Mouse (Mus musculus) small intestine, adult 2 months (tissue): Measurements from ENCODE around the gene 4921507P07Rik. TPM values are rescaled to one million over a fixed set of nuclear protein-coding genes. Genes with fewer than 3 reads are reported as not detected.

Source experiments
- H3K27ac ChIP-seq: fragments of 200-500 bp; 2 replicates; pipeline ENCODE4 v1.5.1; 2012; ENCODE audit warnings: low read depth, low read length, control low read depth, inconsistent platforms; ENCODE audit not compliant: insufficient read depth
- H3K27me3 ChIP-seq: fragments of 200-500 bp; 2 replicates; pipeline ENCODE4 v1.6.1; 2012; ENCODE audit warnings: mild to moderate bottlenecking, moderate library complexity, low read length, inconsistent platforms; ENCODE audit not compliant: control insufficient read depth, insufficient read depth
- H3K36me3 ChIP-seq: fragments of 200-500 bp; 2 replicates; pipeline ENCODE4 v1.6.1; 2012; ENCODE audit warnings: mild to moderate bottlenecking, low read length, control low read depth, inconsistent platforms; ENCODE audit not compliant: control insufficient read depth, insufficient read depth
- H3K4me1 ChIP-seq: fragments of 200-500 bp; 2 replicates; pipeline ENCODE4 v1.6.1; 2012; ENCODE audit warnings: low read length, inconsistent platforms, mixed read lengths; ENCODE audit not compliant: control insufficient read depth, insufficient read depth, insufficient read length
- H3K4me3 ChIP-seq: fragments of 200-500 bp; 2 replicates; pipeline ENCODE4 v1.5.1; 2012; ENCODE audit warnings: low read depth, mild to moderate bottlenecking, control low read depth, inconsistent platforms, low read length, moderate library complexity
- CTCF ChIP-seq: fragments of 200-500 bp; IDR thresholded peaks from 2 replicates; pipeline ENCODE4 v1.5.1; 2012; ENCODE audit warnings: low read depth, mild to moderate bottlenecking, control low read depth, inconsistent platforms, low read length, moderate library complexity, mixed read lengths; ENCODE audit not compliant: insufficient replicate concordance, insufficient read length; ENCODE audit errors: extremely low read depth
- POLR2A ChIP-seq: fragments of 200-500 bp; IDR thresholded peaks from 2 replicates; pipeline ENCODE4 v1.6.1; 2012; ENCODE audit warnings: low read depth, mild to moderate bottlenecking, control low read depth, inconsistent platforms, low read length, moderate library complexity
- WGBS: fragments of 180-500 bp; shearing (Covaris S2); methylation state at CpG from one replicate; pipeline ENCODE4 v1.1.7; 2018; 5-methylcytosine and 5-hydroxymethylcytosine counted together
- polyA plus RNA-seq: library from polyadenylated mRNA; depleted of rRNA; stranded (reverse); fragments of >200 nt; gene quantifications from 2 replicates; pipeline ENCODE4 v1.2.3, GENCODE M21; 2012

4921507P07Rik gene
- polyA plus RNA-seq, 1 experiment = not detected

- Histone ChIP-seq H3K36me3 (no peaks in the 10 kb centered on the region), H3K4me3 (no peak overlapping the region), H3K4me1 (peaks cover 7% of the 10 kb centered on the region), H3K27me3 (no peaks in the 10 kb centered on the region), H3K27ac (no peak overlapping the region)
- TF ChIP-seq CTCF (no peak), POLR2A (no peak)
- 97% methylated on average over 1 of the region's 1 CpGs for WGBS
Measured at GRCm38 (mm10) chr6:50542535-50542934, 53.9 kb downstream of the 4921507P07Rik start.

- TF ChIP-seq POLR2A (no peak), CTCF (no peak)
- Histone ChIP-seq H3K4me1 (no peaks in the 10 kb centered on the region), H3K27ac (no peak overlapping the region), H3K4me3 (no peak overlapping the region), H3K36me3 (no peaks in the 10 kb centered on the region), H3K27me3 (no peaks in the 10 kb centered on the region)
- 44% methylated on average over 1 of the region's 1 CpGs for WGBS
Measured at GRCm38 (mm10) chr6:50539641-50540040, 56.8 kb downstream of the 4921507P07Rik start.

- Histone ChIP-seq H3K36me3 (no peaks in the 10 kb centered on the region), H3K27me3 (no peaks in the 10 kb centered on the region), H3K27ac (no peak overlapping the region), H3K4me1 (no peaks in the 10 kb centered on the region), H3K4me3 (no peak overlapping the region)
- TF ChIP-seq POLR2A (no peak), CTCF (peak; percentile 76; the same call in 1 of the 2 replicates)
- 10% methylated on average over 7 of the region's 7 CpGs for WGBS
Measured at GRCm38 (mm10) chr6:50536461-50536892, 60.0 kb downstream of the 4921507P07Rik start.

- WGBS = 94% methylated on average over 3 of the region's 3 CpGs
- TF ChIP-seq POLR2A = no peak
- no peak for TF ChIP-seq CTCF
- no peaks in the 10 kb centered on the region for H3K27me3 ChIP-seq
- H3K4me3 ChIP-seq = no peak overlapping the region
- no peak overlapping the region for H3K27ac ChIP-seq
- no peaks in the 10 kb centered on the region for H3K36me3 ChIP-seq
- no peaks in the 10 kb centered on the region for H3K4me1 ChIP-seq
Measured at GRCm38 (mm10) chr6:50535346-50535745, 61.1 kb downstream of the 4921507P07Rik start.

- H3K27me3 ChIP-seq = no peaks in the 10 kb centered on the region
- WGBS = 87% methylated on average over 8 of the region's 8 CpGs
- H3K4me3 ChIP-seq = no peak overlapping the region
- no peak overlapping the region for H3K27ac ChIP-seq
- H3K36me3 ChIP-seq = no peaks in the 10 kb centered on the region
- no peaks in the 10 kb centered on the region for H3K4me1 ChIP-seq
- TF ChIP-seq CTCF (no peak), POLR2A (no peak)
Measured at GRCm38 (mm10) chr6:50531920-50532319, 64.5 kb downstream of the 4921507P07Rik start.

- Histone ChIP-seq H3K4me3 (no peak overlapping the region), H3K36me3 (no peaks in the 10 kb centered on the region), H3K4me1 (no peaks in the 10 kb centered on the region), H3K27me3 (no peaks in the 10 kb centered on the region), H3K27ac (no peak overlapping the region)
- WGBS = 85% methylated on average over 3 of the region's 3 CpGs
- no peak for TF ChIP-seq CTCF
- no peak for TF ChIP-seq POLR2A
Measured at GRCm38 (mm10) chr6:50531003-50531402, 65.4 kb downstream of the 4921507P07Rik start.

GRCm38 (mm10) chr6:50529194-50529593 is 67.2 kb downstream of the 4921507P07Rik start:
- H3K4me1 ChIP-seq = no peaks in the 10 kb centered on the region
- TF ChIP-seq CTCF = no peak
- TF ChIP-seq POLR2A = no peak
- H3K27me3 ChIP-seq = no peaks in the 10 kb centered on the region
- H3K4me3 ChIP-seq = no peak overlapping the region
- 87% methylated on average over 11 of the region's 11 CpGs for WGBS
- H3K27ac ChIP-seq = no peak overlapping the region
- no peaks in the 10 kb centered on the region for H3K36me3 ChIP-seq

GRCm38 (mm10) chr6:50527416-50527815 is 69.0 kb downstream of the 4921507P07Rik start:
- no peaks in the 10 kb centered on the region for H3K36me3 ChIP-seq
- no peak overlapping the region for H3K4me3 ChIP-seq
- WGBS = 87% methylated on average over 9 of the region's 9 CpGs
- no peaks in the 10 kb centered on the region for H3K27me3 ChIP-seq
- no peaks in the 10 kb centered on the region for H3K4me1 ChIP-seq
- no peak overlapping the region for H3K27ac ChIP-seq
- TF ChIP-seq CTCF (no peak), POLR2A (no peak)
